Mouse (Mus musculus): ENCODE results near the gene AC134908.4.

GRCm38 (mm10) chr17:25833961-25834594 is 38.6 kb upstream of the AC134908.4 start:
- TF ChIP-seq CTCF (IDR thresholded peaks at IDR 0.05; ENCODE audit: low read depth) (no peak), EP300 (IDR thresholded peaks at IDR 0.05; ENCODE audit: low read depth) (no peak)

Data from liver, postnatal 0 days (tissue).